Mouse (Mus musculus) heart, embryonic 16.5 days (tissue): ENCODE measurements around the gene Prr19. TPM values are rescaled to one million over a fixed set of nuclear protein-coding genes. Genes with fewer than 3 reads are reported as not detected.
"Not testable (repeated sequence)": the region's sequence is repeated elsewhere in the genome, so short reads cannot be mapped to it uniquely, and the experiment has no call there.

Source experiments
- ATAC-seq: fragments of 200-750 bp; cut with Nextera tagmentation; replicated peaks from 2 replicates; pipeline ENCODE4 v1.8.0; 2017; ENCODE audit warnings: moderate number of reproducible peaks; ENCODE audit not compliant: insufficient read depth, low FRiP score; ENCODE audit errors: extremely low read depth
- H3K27ac ChIP-seq: fragments of 300-500 bp; sonication (generic); 2 replicates; pipeline ENCODE4 v1.5.1; 2014; ENCODE audit warnings: mild to moderate bottlenecking, low read length, control low read depth, moderate library complexity
- H3K27me3 ChIP-seq: fragments of 300-500 bp; sonication (generic); 2 replicates; pipeline ENCODE4 v1.6.1; 2014; ENCODE audit warnings: low read length, mixed read lengths; ENCODE audit not compliant: control insufficient read depth, insufficient read depth
- H3K36me3 ChIP-seq: fragments of 300-500 bp; sonication (generic); 2 replicates; pipeline ENCODE4 v1.6.1; 2014; ENCODE audit not compliant: control insufficient read depth, insufficient read depth
- H3K4me1 ChIP-seq: fragments of 300-500 bp; sonication (generic); 2 replicates; pipeline ENCODE4 v1.6.1; 2014; ENCODE audit warnings: low read length, mixed read lengths; ENCODE audit not compliant: control insufficient read depth, insufficient read depth
- H3K4me2 ChIP-seq: fragments of 300-500 bp; sonication (generic); 2 replicates; pipeline ENCODE4 v1.6.1; 2014; ENCODE audit warnings: low read depth, mild to moderate bottlenecking, control low read depth, low read length
- H3K4me3 ChIP-seq: fragments of 300-500 bp; sonication (generic); 2 replicates; pipeline ENCODE4 v1.5.1; 2014; ENCODE audit warnings: mild to moderate bottlenecking, control low read depth, low read length
- H3K9ac ChIP-seq: fragments of 300-500 bp; sonication (generic); 2 replicates; pipeline ENCODE4 v1.6.1; 2014; ENCODE audit warnings: low read length, control low read depth
- H3K9me3 ChIP-seq: fragments of 300-500 bp; sonication (generic); replicated peaks from 2 replicates; pipeline ENCODE4 v1.6.1; 2016; ENCODE audit warnings: low read length; ENCODE audit not compliant: control insufficient read depth
- WGBS: fragments of 180-500 bp; shearing (Covaris S2); extraction: QIAGEN DNeasy Blood & Tissue Kit; methylation state at CpG from one replicate; pipeline ENCODE4 v1.1.7; 2014; 5-methylcytosine and 5-hydroxymethylcytosine counted together
- polyA plus RNA-seq: library from polyadenylated mRNA; unstranded; fragments of >200 nt; fragmentation: Nextera tagmentation; extraction: Ambion mirVana; gene quantifications from 2 replicates; pipeline ENCODE4 v1.2.1, GENCODE M21; 2015

The Prr19 gene
- not detected in 2 replicates for polyA plus RNA-seq

GRCm38 (mm10) chr7:25301063-25301462 is at the start of gene Prr19:
Gene Prr19 (plus strand): TSS chr7:25301411.
- WGBS: 54% methylated on average over 19 of the region's 19 CpGs
- Histone ChIP-seq H3K27me3 (peaks cover 2% of the 10 kb centered on the region; the same call in 1 of the 2 replicates), H3K9ac (no peak within 1 kb of the TSS), H3K4me1 (peaks cover 16% of the 10 kb centered on the region), H3K4me3 (no peak within 1 kb of the TSS), H3K27ac (no peak within 1 kb of the TSS), H3K4me2 (no peak within 1 kb of the TSS), H3K36me3 (no peaks in the 10 kb centered on the region), H3K9me3 (no peaks in the 10 kb centered on the region)
- ATAC-seq: no peak

GRCm38 (mm10) chr7:25251822-25252221 is 49.4 kb upstream of the Prr19 start:
- Histone ChIP-seq H3K9ac (peak overlapping the region; percentile 99), H3K4me3 (peak overlapping the region; percentile 100), H3K27ac (peak overlapping the region; percentile 99), H3K27me3 (no peaks in the 10 kb centered on the region), H3K9me3 (no peaks in the 10 kb centered on the region), H3K36me3 (no peaks in the 10 kb centered on the region), H3K4me2 (peak overlapping the region; percentile 98), H3K4me1 (peaks cover 27% of the 10 kb centered on the region)
- ATAC-seq: no peak
- WGBS: 32% methylated on average over 8 of the region's 8 CpGs

- Histone ChIP-seq H3K4me3 (no peak overlapping the region), H3K27me3 (no peaks in the 10 kb centered on the region), H3K4me1 (peaks cover 3% of the 10 kb centered on the region; the same call in 1 of the 2 replicates), H3K4me2 (no peak overlapping the region), H3K27ac (no peak overlapping the region), H3K36me3 (no peaks in the 10 kb centered on the region), H3K9me3 (no peaks in the 10 kb centered on the region), H3K9ac (no peak overlapping the region)
- ATAC-seq: no peak
- 82% methylated on average over 1 of the region's 1 CpGs for WGBS
Observed at GRCm38 (mm10) chr7:25261896-25262295, 39.3 kb upstream of the Prr19 start.

- 45% methylated on average over 17 of the region's 17 CpGs for WGBS
- Histone ChIP-seq H3K9ac (no peak overlapping the region), H3K27me3 (no peaks in the 10 kb centered on the region), H3K36me3 (no peaks in the 10 kb centered on the region), H3K9me3 (no peaks in the 10 kb centered on the region), H3K4me2 (no peak overlapping the region), H3K4me3 (no peak overlapping the region), H3K27ac (no peak overlapping the region), H3K4me1 (peaks cover 9% of the 10 kb centered on the region)
- no peak for ATAC-seq
Observed at GRCm38 (mm10) chr7:25263968-25264870, 37.0 kb upstream of the Prr19 start.

GRCm38 (mm10) chr7:25265743-25266142 is 35.5 kb upstream of the Prr19 start:
- peaks cover 19% of the 10 kb centered on the region for H3K4me1 ChIP-seq
- not testable (repeated sequence) for H3K9me3 ChIP-seq, ATAC-seq, H3K27me3 ChIP-seq, H3K36me3 ChIP-seq, H3K9ac ChIP-seq, H3K27ac ChIP-seq, H3K4me3 ChIP-seq, H3K4me2 ChIP-seq
- 63% methylated on average over 5 of the region's 5 CpGs for WGBS

- Histone ChIP-seq H3K27me3 (no peaks in the 10 kb centered on the region), H3K9me3 (no peaks in the 10 kb centered on the region), H3K4me1 (peaks cover 19% of the 10 kb centered on the region), H3K9ac (no peak overlapping the region), H3K27ac (no peak overlapping the region), H3K4me3 (no peak overlapping the region), H3K36me3 (no peaks in the 10 kb centered on the region), H3K4me2 (peak overlapping the region; percentile 80)
- ATAC-seq: no peak
- WGBS: 73% methylated on average over 8 of the region's 8 CpGs
Observed at GRCm38 (mm10) chr7:25266180-25266962, 34.8 kb upstream of the Prr19 start.

GRCm38 (mm10) chr7:25267301-25267750 is 33.9 kb upstream of the Prr19 start, which contains the start of gene Cic:
Gene Cic (plus strand): TSS chr7:25267704.
- Histone ChIP-seq H3K36me3 (0 out of 2 replicates have a peak, but pooled peaks cover 5% of the 10 kb centered on the region), H3K4me1 (peaks cover 19% of the 10 kb centered on the region), H3K27me3 (no peaks in the 10 kb centered on the region), H3K9me3 (no peaks in the 10 kb centered on the region), H3K4me3 (peak within 1 kb of the TSS; percentile 89), H3K9ac (peak within 1 kb of the TSS; percentile 92), H3K4me2 (peak within 1 kb of the TSS; percentile 80), H3K27ac (peak within 1 kb of the TSS; percentile 96)
- peak; percentile 85 for ATAC-seq
- WGBS: 0% methylated on average over 29 of the region's 29 CpGs

- H3K4me1 ChIP-seq: peaks cover 19% of the 10 kb centered on the region
- WGBS: under 1% methylated on average over 33 of the region's 33 CpGs
Observed at GRCm38 (mm10) chr7:25267751-25268463, 33.3 kb upstream of the Prr19 start.

More at GRCm38 (mm10) chr7:25267751-25268463, 33.3 kb upstream of the Prr19 start:
- Histone ChIP-seq H3K27ac (peak overlapping the region; percentile 96), H3K27me3 (no peaks in the 10 kb centered on the region), H3K9ac (peak overlapping the region; percentile 92), H3K36me3 (0 out of 2 replicates have a peak, but pooled peaks cover 5% of the 10 kb centered on the region), H3K9me3 (no peaks in the 10 kb centered on the region), H3K4me2 (peak overlapping the region; percentile 80), H3K4me3 (peak overlapping the region; percentile 89)
- ATAC-seq: peak; percentile 92
